Mouse (Mus musculus) forebrain, embryonic 14.5 days (tissue): ENCODE results near the gene Vac14. TPM values are rescaled to one million over a fixed set of nuclear protein-coding genes. Genes with fewer than 3 reads are reported as not detected.

Experiments used
- ATAC-seq: fragments of 200-750 bp; cut with Nextera tagmentation; 2 replicates; pipeline ENCODE4 v1.8.0; 2017; ENCODE audit warnings: mild to moderate bottlenecking, moderate library complexity
- DNase-seq: peaks from one replicate; pipeline ENCODE4 v3.0.0-alpha.2; 2015; ENCODE audit warnings: low spot score
- H3K27ac ChIP-seq: fragments of 300-500 bp; sonication (generic); 2 replicates; pipeline ENCODE4 v1.5.1; 2014; ENCODE audit warnings: low read depth, mild to moderate bottlenecking, control low read depth, low read length, moderate library complexity
- H3K27me3 ChIP-seq: fragments of 300-500 bp; sonication (generic); replicated peaks from 2 replicates; pipeline ENCODE4 v1.6.1; 2014; ENCODE audit warnings: low read length, control low read depth, mixed read lengths; ENCODE audit not compliant: control insufficient read depth, insufficient read depth
- H3K36me3 ChIP-seq: fragments of 300-500 bp; sonication (generic); 2 replicates; pipeline ENCODE4 v1.6.1; 2014; ENCODE audit warnings: low read length, control low read depth; ENCODE audit not compliant: control insufficient read depth, insufficient read depth
- H3K4me1 ChIP-seq: fragments of 300-500 bp; sonication (generic); 2 replicates; pipeline ENCODE4 v1.6.1; 2014; ENCODE audit warnings: antibody characterized with exemption, low read length, control low read depth; ENCODE audit not compliant: control insufficient read depth, insufficient read depth
- H3K4me2 ChIP-seq: fragments of 300-500 bp; sonication (generic); 2 replicates; pipeline ENCODE4 v1.6.1; 2014; ENCODE audit warnings: mild to moderate bottlenecking, control low read depth, low read length
- H3K4me3 ChIP-seq: fragments of 300-500 bp; sonication (generic); 2 replicates; pipeline ENCODE4 v1.5.1; 2014; ENCODE audit warnings: low read depth, low read length, control low read depth
- H3K9ac ChIP-seq: fragments of 300-500 bp; sonication (generic); 2 replicates; pipeline ENCODE4 v1.6.1; 2014; ENCODE audit warnings: mild to moderate bottlenecking, low read length, control low read depth, moderate library complexity
- H3K9me3 ChIP-seq: fragments of 300-500 bp; sonication (generic); replicated peaks from 2 replicates; pipeline ENCODE4 v1.6.1; 2016; ENCODE audit warnings: low read length, control low read depth, mixed read lengths; ENCODE audit not compliant: control insufficient read depth
- WGBS: fragments of 180-500 bp; shearing (Covaris S2); extraction: QIAGEN DNeasy Blood & Tissue Kit; methylation state at CpG from one replicate; pipeline ENCODE4 v1.1.7; 2014; 5-methylcytosine and 5-hydroxymethylcytosine counted together
- polyA plus RNA-seq: library from polyadenylated mRNA; unstranded; fragments of >200 nt; fragmentation: Nextera tagmentation; extraction: Ambion mirVana; gene quantifications from 2 replicates; pipeline ENCODE4 v1.2.1, GENCODE M21; 2014

Gene Vac14
- polyA plus RNA-seq, 1 experiment from 2014 or later = 25.8 TPM

GRCm38 (mm10) chr8:110731346-110731859, 113.0 kb downstream of the Vac14 start:
- Histone ChIP-seq H3K4me1 (no peaks in the 10 kb centered on the region), H3K9ac (no peak overlapping the region), H3K27ac (no peak overlapping the region), H3K4me2 (no peak overlapping the region), H3K27me3 (no peaks in the 10 kb centered on the region), H3K4me3 (no peak overlapping the region), H3K9me3 (no peaks in the 10 kb centered on the region), H3K36me3 (peaks cover 78% of the 10 kb centered on the region)
- no peak for DNase-seq
- ATAC-seq = no peak
- 94% methylated on average over 8 of the region's 8 CpGs for WGBS

- Histone ChIP-seq H3K4me1 (no peaks in the 10 kb centered on the region), H3K36me3 (peaks cover 81% of the 10 kb centered on the region), H3K9ac (no peak overlapping the region), H3K9me3 (no peaks in the 10 kb centered on the region), H3K4me2 (no peak overlapping the region), H3K27ac (no peak overlapping the region), H3K27me3 (no peaks in the 10 kb centered on the region), H3K4me3 (no peak overlapping the region)
- no peak for DNase-seq
- 93% methylated on average over 8 of the region's 8 CpGs for WGBS
- no peak for ATAC-seq
Observed at GRCm38 (mm10) chr8:110733036-110733435, 114.7 kb downstream of the Vac14 start.

- no peak for ATAC-seq
- H3K4me3 ChIP-seq = no peak overlapping the region
- no peak overlapping the region for H3K4me2 ChIP-seq
- H3K27me3 ChIP-seq = no peaks in the 10 kb centered on the region
- peaks cover 54% of the 10 kb centered on the region for H3K36me3 ChIP-seq
- DNase-seq = no peak
- H3K9me3 ChIP-seq = no peaks in the 10 kb centered on the region
- H3K4me1 ChIP-seq = no peaks in the 10 kb centered on the region
- WGBS = 93% methylated on average over 35 of the region's 35 CpGs
- no peak overlapping the region for H3K9ac ChIP-seq
- H3K27ac ChIP-seq = no peak overlapping the region
Observed at GRCm38 (mm10) chr8:110738591-110739195, 120.3 kb downstream of the Vac14 start.

- no peak for DNase-seq
- 94% methylated on average over 5 of the region's 5 CpGs for WGBS
- ATAC-seq = no peak
- H3K9ac ChIP-seq = no peak overlapping the region
- no peaks in the 10 kb centered on the region for H3K27me3 ChIP-seq
- no peaks in the 10 kb centered on the region for H3K9me3 ChIP-seq
- H3K27ac ChIP-seq = no peak overlapping the region
- no peak overlapping the region for H3K4me2 ChIP-seq
- peaks cover 42% of the 10 kb centered on the region for H3K36me3 ChIP-seq
- H3K4me3 ChIP-seq = no peak overlapping the region
- no peaks in the 10 kb centered on the region for H3K4me1 ChIP-seq
Observed at GRCm38 (mm10) chr8:110740629-110741175, 122.3 kb downstream of the Vac14 start.

GRCm38 (mm10) chr8:110741816-110742451, 123.5 kb downstream of the Vac14 start:
- WGBS = 83% methylated on average over 15 of the region's 15 CpGs
- no peak for ATAC-seq
- Histone ChIP-seq H3K9me3 (no peaks in the 10 kb centered on the region), H3K27me3 (no peaks in the 10 kb centered on the region), H3K9ac (no peak overlapping the region), H3K27ac (no peak overlapping the region), H3K4me2 (no peak overlapping the region), H3K4me1 (no peaks in the 10 kb centered on the region), H3K4me3 (no peak overlapping the region), H3K36me3 (peaks cover 33% of the 10 kb centered on the region)
- no peak for DNase-seq

GRCm38 (mm10) chr8:110742452-110742818, 124.0 kb downstream of the Vac14 start:
- Histone ChIP-seq H3K4me2 (no peak overlapping the region), H3K9me3 (no peaks in the 10 kb centered on the region), H3K27me3 (no peaks in the 10 kb centered on the region), H3K27ac (no peak overlapping the region), H3K9ac (no peak overlapping the region), H3K36me3 (peaks cover 28% of the 10 kb centered on the region), H3K4me3 (no peak overlapping the region), H3K4me1 (no peaks in the 10 kb centered on the region)
- ATAC-seq = no peak
- no peak for DNase-seq
- WGBS = 91% methylated on average over 5 of the region's 5 CpGs

- Histone ChIP-seq H3K9ac (no peak overlapping the region), H3K27ac (no peak overlapping the region), H3K36me3 (peaks cover under 1% of the 10 kb centered on the region), H3K4me2 (no peak overlapping the region), H3K4me3 (no peak overlapping the region), H3K4me1 (no peaks in the 10 kb centered on the region), H3K27me3 (no peaks in the 10 kb centered on the region), H3K9me3 (no peaks in the 10 kb centered on the region)
- no peak for DNase-seq
- WGBS = 96% methylated on average over 10 of the region's 10 CpGs
- ATAC-seq = no peak
Observed at GRCm38 (mm10) chr8:110745162-110745561, 126.8 kb downstream of the Vac14 start.

GRCm38 (mm10) chr8:110746661-110747060, 128.3 kb downstream of the Vac14 start:
- no peak overlapping the region for H3K4me2 ChIP-seq
- WGBS = 82% methylated on average over 9 of the region's 9 CpGs
- H3K9ac ChIP-seq = no peak overlapping the region
- no peak overlapping the region for H3K4me3 ChIP-seq
- DNase-seq = no peak
- no peaks in the 10 kb centered on the region for H3K27me3 ChIP-seq
- H3K27ac ChIP-seq = no peak overlapping the region
- ATAC-seq = no peak
- no peaks in the 10 kb centered on the region for H3K9me3 ChIP-seq
- H3K36me3 ChIP-seq = no peaks in the 10 kb centered on the region
- H3K4me1 ChIP-seq = no peaks in the 10 kb centered on the region
